Mouse (Mus musculus): ENCODE results near the gene B130006D01Rik. TPM values are rescaled to one million over a fixed set of nuclear protein-coding genes. Genes with fewer than 3 reads are reported as not detected.
A peak's percentile ranks its signal among the peaks of the same experiment; 100 is the strongest.

Gene B130006D01Rik
- polyA plus RNA-seq (2014; fragmentation: Nextera tagmentation; extraction: Ambion mirVana), result 1.4 and 2.2 TPM in 2 replicates

DNA sequence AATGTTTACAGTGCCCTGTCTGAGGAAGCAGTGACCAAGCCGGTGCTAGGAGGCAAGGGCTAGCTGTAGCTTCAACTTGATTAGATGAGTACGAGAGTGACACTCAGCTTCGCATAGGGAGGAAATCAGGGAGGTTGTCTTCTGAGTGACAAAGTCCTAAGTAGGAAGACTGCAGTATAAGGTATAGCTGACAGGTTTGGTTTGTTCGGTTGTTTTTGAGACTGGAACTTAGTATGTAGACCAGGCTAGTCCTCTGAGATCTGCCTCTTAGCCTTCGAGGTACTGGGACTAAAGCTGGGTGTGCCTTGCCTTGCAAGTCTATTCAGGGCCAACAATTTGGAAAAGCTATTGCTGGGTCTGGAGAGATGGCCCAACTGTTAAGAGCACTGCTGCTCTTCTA is at the start of gene B130006D01Rik:
Gene B130006D01Rik (plus strand): TSS at position 301 of the 400 bp plus-strand sequence.
- H3K27me3 ChIP-seq (ENCODE audit: control insufficient read depth, insufficient read depth, low read length), result no peaks in the 10 kb centered on the region
- 95% methylated on average over 5 of the region's 5 CpGs for WGBS
- no peak within 1 kb of the TSS for H3K4me3 ChIP-seq (ENCODE audit: low read depth, low read length)
- H3K9ac ChIP-seq (ENCODE audit: low read length), result no peak within 1 kb of the TSS
- no peak within 1 kb of the TSS for H3K27ac ChIP-seq (ENCODE audit: low read depth, low read length)
- H3K4me2 ChIP-seq (ENCODE audit: low read depth, low read length, severe bottlenecking), result no peak within 1 kb of the TSS
- H3K36me3 ChIP-seq (ENCODE audit: control insufficient read depth, insufficient read depth, low read length), result no peaks in the 10 kb centered on the region
- no peaks in the 10 kb centered on the region for H3K4me1 ChIP-seq (replicated peaks; ENCODE audit: control insufficient read depth, insufficient read depth, low read length)
- ATAC-seq (replicated peaks; ENCODE audit: low FRiP score), result no peak
- H3K9me3 ChIP-seq (ENCODE audit: control insufficient read depth, low read length), result no peaks in the 10 kb centered on the region
- DNase-seq (ENCODE audit: low spot score), result no peak

DNA sequence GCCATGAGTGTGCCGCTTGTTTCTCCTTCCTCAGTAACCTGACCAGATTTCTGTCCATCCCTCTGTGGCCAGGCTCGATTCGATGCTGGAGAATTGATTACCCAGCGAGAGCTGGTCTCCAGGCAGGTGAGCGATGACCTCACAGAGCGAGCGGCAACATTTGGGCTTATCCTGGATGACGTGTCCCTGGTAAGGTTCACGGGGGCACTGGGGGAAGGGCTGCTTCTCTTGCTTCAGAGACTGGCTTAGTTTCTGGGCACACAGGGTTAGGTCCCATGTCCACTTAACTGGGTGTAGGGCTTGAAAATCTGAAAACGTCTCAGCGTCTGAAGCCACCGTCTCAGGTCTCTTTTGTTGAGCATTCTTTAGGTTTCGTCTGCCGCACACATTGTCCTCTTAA is 47.9 kb upstream of the B130006D01Rik start:
- ATAC-seq (replicated peaks; ENCODE audit: low FRiP score) (no peak), DNase-seq (ENCODE audit: low spot score) (no peak)
- Histone ChIP-seq H3K27ac (ENCODE audit: low read depth, low read length) (no peak overlapping the region), H3K9me3 (ENCODE audit: control insufficient read depth, low read length) (no peaks in the 10 kb centered on the region), H3K4me2 (ENCODE audit: low read depth, low read length, severe bottlenecking) (no peak overlapping the region), H3K9ac (ENCODE audit: low read length) (no peak overlapping the region), H3K36me3 (ENCODE audit: control insufficient read depth, insufficient read depth, low read length) (no peaks in the 10 kb centered on the region; the same call in 1 of the 2 replicates), H3K4me3 (ENCODE audit: low read depth, low read length) (no peak overlapping the region), H3K4me1 (replicated peaks; ENCODE audit: control insufficient read depth, insufficient read depth, low read length) (peaks cover 3% of the 10 kb centered on the region; the same call in 1 of the 2 replicates), H3K27me3 (ENCODE audit: control insufficient read depth, insufficient read depth, low read length) (no peaks in the 10 kb centered on the region)
- WGBS, result 91% methylated on average over 14 of the region's 14 CpGs

- Histone ChIP-seq H3K4me2 (ENCODE audit: low read depth, low read length, severe bottlenecking) (no peak overlapping the region), H3K4me3 (ENCODE audit: low read depth, low read length) (no peak overlapping the region), H3K27me3 (ENCODE audit: control insufficient read depth, insufficient read depth, low read length) (no peaks in the 10 kb centered on the region), H3K9me3 (ENCODE audit: control insufficient read depth, low read length) (no peaks in the 10 kb centered on the region), H3K4me1 (replicated peaks; ENCODE audit: control insufficient read depth, insufficient read depth, low read length) (peaks cover 3% of the 10 kb centered on the region; the same call in 1 of the 2 replicates), H3K27ac (ENCODE audit: low read depth, low read length) (no peak overlapping the region), H3K9ac (ENCODE audit: low read length) (no peak overlapping the region), H3K36me3 (ENCODE audit: control insufficient read depth, insufficient read depth, low read length) (no peaks in the 10 kb centered on the region; the same call in 1 of the 2 replicates)
- ATAC-seq (replicated peaks; ENCODE audit: low FRiP score) (no peak), DNase-seq (ENCODE audit: low spot score) (peak; percentile 91)
- WGBS, result 17% methylated on average over 6 of the region's 6 CpGs
Observed at GRCm38 (mm10) chr11:95676307-95676706, 47.1 kb upstream of the B130006D01Rik start.

DNA sequence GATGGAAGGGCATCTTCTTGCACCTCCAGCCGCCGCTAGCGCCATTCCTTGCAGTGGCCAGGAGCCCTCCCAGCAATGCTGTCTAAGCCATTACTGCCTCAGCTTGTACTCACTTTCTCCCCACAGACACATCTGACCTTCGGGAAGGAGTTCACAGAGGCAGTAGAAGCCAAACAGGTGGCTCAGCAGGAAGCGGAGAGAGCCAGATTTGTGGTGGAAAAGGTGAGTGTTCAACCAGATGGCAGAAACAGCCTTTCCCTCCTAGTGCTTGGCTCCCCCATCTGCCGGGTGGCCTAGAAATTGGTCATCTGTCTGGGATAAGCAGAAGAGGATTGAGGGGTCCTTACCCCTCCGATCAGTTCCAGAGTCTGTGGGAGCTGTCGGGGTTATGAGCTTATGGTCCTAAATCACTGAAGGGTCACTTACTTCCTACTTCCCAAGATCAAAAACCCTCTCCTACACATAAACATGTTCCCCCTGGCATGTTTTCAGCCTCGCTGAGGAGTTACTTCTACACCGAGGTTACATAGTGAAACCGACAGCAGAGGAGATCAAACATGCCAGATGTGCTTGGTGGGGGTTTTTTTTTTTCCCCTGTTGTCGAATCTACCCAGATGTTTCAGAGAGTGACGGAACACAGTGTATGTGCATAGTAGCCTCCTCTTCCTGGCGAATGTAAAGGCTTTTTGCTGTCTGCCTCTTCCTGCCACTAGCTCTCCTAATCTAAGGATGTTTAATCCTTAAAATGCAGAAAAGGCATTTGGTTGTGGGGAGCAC is 45.3 kb upstream of the B130006D01Rik start:
- no peaks in the 10 kb centered on the region; the same call in 1 of the 2 replicates for H3K36me3 ChIP-seq (ENCODE audit: control insufficient read depth, insufficient read depth, low read length)
- WGBS, result 93% methylated on average over 14 of the region's 14 CpGs
- no peak for ATAC-seq (replicated peaks; ENCODE audit: low FRiP score)

DNA sequence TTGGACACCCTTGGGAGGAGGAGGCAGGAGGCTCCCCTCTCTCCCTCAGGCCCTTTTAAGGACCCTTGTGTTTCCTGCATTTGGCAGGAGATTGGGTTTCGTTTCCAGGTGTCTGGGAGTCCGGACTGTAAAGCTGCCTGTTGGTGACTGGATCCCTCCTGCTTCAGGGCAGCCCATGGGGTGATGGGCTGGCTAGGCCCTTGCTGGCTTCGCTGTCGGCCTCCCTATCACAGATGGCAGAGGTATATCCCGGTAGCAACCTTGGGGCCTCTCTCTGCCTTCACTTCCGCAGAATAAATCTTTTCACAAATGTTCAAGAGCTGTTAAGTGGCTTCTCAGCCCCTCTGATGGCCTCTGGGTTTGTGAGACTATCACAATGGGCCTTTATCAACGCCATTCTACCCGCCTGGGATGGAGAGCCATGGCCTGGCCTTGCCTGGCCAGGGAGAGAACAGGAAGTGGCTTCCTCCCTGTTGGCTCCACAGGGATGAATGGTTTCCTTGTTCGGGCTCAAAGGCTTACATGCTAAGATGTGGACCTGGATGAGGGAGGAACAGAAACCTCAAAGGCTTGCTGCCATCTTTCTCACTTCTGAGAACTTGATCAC is 41.3 kb upstream of the B130006D01Rik start:
- Histone ChIP-seq H3K4me3 (ENCODE audit: low read depth, low read length) (no peak overlapping the region), H3K4me1 (replicated peaks; ENCODE audit: control insufficient read depth, insufficient read depth, low read length) (no peaks in the 10 kb centered on the region), H3K9ac (ENCODE audit: low read length) (no peak overlapping the region), H3K27ac (ENCODE audit: low read depth, low read length) (no peak overlapping the region), H3K27me3 (ENCODE audit: control insufficient read depth, insufficient read depth, low read length) (no peaks in the 10 kb centered on the region), H3K36me3 (ENCODE audit: control insufficient read depth, insufficient read depth, low read length) (no peaks in the 10 kb centered on the region; the same call in 1 of the 2 replicates), H3K9me3 (ENCODE audit: control insufficient read depth, low read length) (no peaks in the 10 kb centered on the region), H3K4me2 (ENCODE audit: low read depth, low read length, severe bottlenecking) (no peak overlapping the region)
- DNase-seq (ENCODE audit: low spot score) (no peak), ATAC-seq (replicated peaks; ENCODE audit: low FRiP score) (no peak)
- WGBS, result 62% methylated on average over 9 of the region's 9 CpGs

More for the DNA sequence above, 45.3 kb upstream of the B130006D01Rik start:
- Histone ChIP-seq H3K27ac (ENCODE audit: low read depth, low read length) (no peak overlapping the region), H3K4me2 (ENCODE audit: low read depth, low read length, severe bottlenecking) (no peak overlapping the region), H3K27me3 (ENCODE audit: control insufficient read depth, insufficient read depth, low read length) (no peaks in the 10 kb centered on the region), H3K9ac (ENCODE audit: low read length) (no peak overlapping the region), H3K9me3 (ENCODE audit: control insufficient read depth, low read length) (no peaks in the 10 kb centered on the region), H3K4me1 (replicated peaks; ENCODE audit: control insufficient read depth, insufficient read depth, low read length) (peaks cover 3% of the 10 kb centered on the region; the same call in 1 of the 2 replicates), H3K4me3 (ENCODE audit: low read depth, low read length) (no peak overlapping the region)
- no peak for DNase-seq (ENCODE audit: low spot score)

GRCm38 (mm10) chr11:95682946-95683345 is 40.4 kb upstream of the B130006D01Rik start:
- H3K4me2 ChIP-seq (ENCODE audit: low read depth, low read length, severe bottlenecking), result no peak overlapping the region
- H3K9ac ChIP-seq (ENCODE audit: low read length), result no peak overlapping the region
- 84% methylated on average over 3 of the region's 3 CpGs for WGBS
- ATAC-seq (replicated peaks; ENCODE audit: low FRiP score), result no peak
- H3K9me3 ChIP-seq (ENCODE audit: control insufficient read depth, low read length), result no peaks in the 10 kb centered on the region
- H3K27me3 ChIP-seq (ENCODE audit: control insufficient read depth, insufficient read depth, low read length), result no peaks in the 10 kb centered on the region
- no peak overlapping the region for H3K27ac ChIP-seq (ENCODE audit: low read depth, low read length)
- H3K4me3 ChIP-seq (ENCODE audit: low read depth, low read length), result no peak overlapping the region
- H3K36me3 ChIP-seq (ENCODE audit: control insufficient read depth, insufficient read depth, low read length), result no peaks in the 10 kb centered on the region; the same call in 1 of the 2 replicates
- DNase-seq (ENCODE audit: low spot score), result no peak
- no peaks in the 10 kb centered on the region for H3K4me1 ChIP-seq (replicated peaks; ENCODE audit: control insufficient read depth, insufficient read depth, low read length)

DNA sequence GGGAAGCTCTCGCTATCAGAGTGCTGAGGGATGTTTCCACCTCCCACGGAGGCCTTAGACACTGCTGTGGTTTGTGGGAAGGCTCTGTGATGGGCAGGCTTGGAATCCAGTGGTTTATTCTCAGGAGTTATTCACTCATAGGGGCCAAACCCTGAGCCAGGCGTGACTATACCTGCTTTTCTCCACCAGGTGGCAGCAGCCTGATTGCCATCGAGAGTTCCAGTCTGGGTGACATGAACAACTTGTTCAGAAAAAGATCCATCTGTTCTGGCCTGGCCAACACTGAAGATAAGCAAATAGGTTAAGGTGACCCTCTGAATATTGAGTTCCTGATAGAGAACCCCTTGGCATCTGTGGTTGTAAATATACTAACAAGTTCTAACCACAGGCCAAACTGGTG is 37.4 kb upstream of the B130006D01Rik start:
- no peaks in the 10 kb centered on the region for H3K27me3 ChIP-seq (ENCODE audit: control insufficient read depth, insufficient read depth, low read length)
- no peak overlapping the region for H3K4me2 ChIP-seq (ENCODE audit: low read depth, low read length, severe bottlenecking)
- H3K27ac ChIP-seq (ENCODE audit: low read depth, low read length), result no peak overlapping the region
- no peak overlapping the region for H3K9ac ChIP-seq (ENCODE audit: low read length)
- no peak overlapping the region for H3K4me3 ChIP-seq (ENCODE audit: low read depth, low read length)
- 3% methylated on average over 4 of the region's 4 CpGs for WGBS
- DNase-seq (ENCODE audit: low spot score) (peak; percentile 86), ATAC-seq (replicated peaks; ENCODE audit: low FRiP score) (no peak)
- H3K4me1 ChIP-seq (replicated peaks; ENCODE audit: control insufficient read depth, insufficient read depth, low read length), result no peaks in the 10 kb centered on the region
- no peaks in the 10 kb centered on the region for H3K9me3 ChIP-seq (ENCODE audit: control insufficient read depth, low read length)
- H3K36me3 ChIP-seq (ENCODE audit: control insufficient read depth, insufficient read depth, low read length), result no peaks in the 10 kb centered on the region

DNA sequence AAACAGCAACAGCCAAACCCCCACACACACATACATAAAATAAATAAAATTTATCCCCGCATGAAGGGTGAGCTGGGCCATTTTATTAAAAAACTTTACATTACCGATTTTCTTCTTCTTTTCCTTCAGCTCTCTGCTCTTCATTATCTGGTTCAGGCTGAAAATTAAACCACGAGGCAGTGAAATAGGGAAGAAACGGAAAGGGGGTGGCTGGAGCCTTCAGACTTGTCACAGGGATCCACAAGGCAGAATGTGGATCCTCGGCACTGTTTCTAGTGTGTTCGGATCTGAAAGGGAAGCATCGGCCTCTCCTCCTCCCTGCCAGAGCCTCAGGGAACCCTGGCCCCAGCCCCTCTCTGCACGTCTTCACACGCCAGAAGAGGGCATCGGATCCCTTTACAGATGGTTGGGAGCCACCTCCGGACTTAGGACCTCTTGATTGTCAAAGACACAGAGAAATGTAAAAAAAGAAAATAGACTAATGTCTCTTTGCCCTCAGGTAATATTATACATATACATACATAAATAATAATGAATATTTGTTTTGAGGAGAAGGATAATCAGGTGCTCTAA is 36.2 kb upstream of the B130006D01Rik start:
- no peak overlapping the region for H3K4me3 ChIP-seq (ENCODE audit: low read depth, low read length)
- no peaks in the 10 kb centered on the region for H3K9me3 ChIP-seq (ENCODE audit: control insufficient read depth, low read length)
- DNase-seq (ENCODE audit: low spot score) (peak; percentile 55), ATAC-seq (replicated peaks; ENCODE audit: low FRiP score) (no peak)
- WGBS, result 37% methylated on average over 11 of the region's 11 CpGs
- H3K27ac ChIP-seq (ENCODE audit: low read depth, low read length), result no peak overlapping the region
- H3K36me3 ChIP-seq (ENCODE audit: control insufficient read depth, insufficient read depth, low read length), result no peaks in the 10 kb centered on the region
- no peak overlapping the region for H3K4me2 ChIP-seq (ENCODE audit: low read depth, low read length, severe bottlenecking)
- no peak overlapping the region for H3K9ac ChIP-seq (ENCODE audit: low read length)
- H3K27me3 ChIP-seq (ENCODE audit: control insufficient read depth, insufficient read depth, low read length), result no peaks in the 10 kb centered on the region
- no peaks in the 10 kb centered on the region for H3K4me1 ChIP-seq (replicated peaks; ENCODE audit: control insufficient read depth, insufficient read depth, low read length)
